Mouse (Mus musculus) kidney, embryonic 15.5 days (tissue): Measurements from ENCODE around the gene Nek10. TPM values are rescaled to one million over a fixed set of nuclear protein-coding genes. Genes with fewer than 3 reads are reported as not detected.
"Not testable (repeated sequence)": the region's sequence is repeated elsewhere in the genome, so short reads cannot be mapped to it uniquely, and the experiment has no call there.

Source experiments
- ATAC-seq: fragments of 200-750 bp; cut with Nextera tagmentation; replicated peaks from 2 replicates; pipeline ENCODE4 v1.8.0; 2017; ENCODE audit warnings: moderate TSS enrichment; ENCODE audit not compliant: low FRiP score
- H3K27ac ChIP-seq: fragments of 300-500 bp; sonication (generic); 2 replicates; pipeline ENCODE4 v1.5.1; 2015; ENCODE audit warnings: mild to moderate bottlenecking, inconsistent platforms
- H3K27me3 ChIP-seq: fragments of 300-500 bp; sonication (generic); 2 replicates; pipeline ENCODE4 v1.6.1; 2015; ENCODE audit warnings: inconsistent platforms
- H3K36me3 ChIP-seq: fragments of 300-500 bp; sonication (generic); 2 replicates; pipeline ENCODE4 v1.6.1; 2015; ENCODE audit warnings: inconsistent platforms
- H3K4me1 ChIP-seq: fragments of 300-500 bp; sonication (generic); 2 replicates; pipeline ENCODE4 v1.6.1; 2015; ENCODE audit warnings: inconsistent platforms
- H3K4me2 ChIP-seq: fragments of 300-500 bp; sonication (generic); 2 replicates; pipeline ENCODE4 v1.6.1; 2015; ENCODE audit warnings: moderate library complexity, mild to moderate bottlenecking, inconsistent platforms
- H3K4me3 ChIP-seq: fragments of 300-500 bp; sonication (generic); replicated peaks from 2 replicates; pipeline ENCODE4 v1.5.1; 2015; ENCODE audit warnings: mild to moderate bottlenecking, inconsistent platforms
- H3K9ac ChIP-seq: fragments of 300-500 bp; sonication (generic); 2 replicates; pipeline ENCODE4 v1.6.1; 2015; ENCODE audit warnings: mild to moderate bottlenecking, inconsistent platforms
- H3K9me3 ChIP-seq: fragments of 300-500 bp; sonication (generic); replicated peaks from 2 replicates; pipeline ENCODE4 v1.6.1; 2016; ENCODE audit warnings: inconsistent platforms
- WGBS: fragments of 180-500 bp; shearing (Covaris S2); methylation state at CpG from one replicate; pipeline ENCODE4 v1.1.7; 2015; ENCODE audit warnings: mixed read lengths; 5-methylcytosine and 5-hydroxymethylcytosine counted together
- polyA plus RNA-seq: library from polyadenylated mRNA; unstranded; fragments of >200 nt; fragmentation: Nextera tagmentation; extraction: Ambion mirVana; gene quantifications from 2 replicates; pipeline ENCODE4 v1.2.1, GENCODE M21; 2015

Nek10 gene
- polyA plus RNA-seq, result 0.01 and 0.04 TPM in 2 replicates

DNA sequence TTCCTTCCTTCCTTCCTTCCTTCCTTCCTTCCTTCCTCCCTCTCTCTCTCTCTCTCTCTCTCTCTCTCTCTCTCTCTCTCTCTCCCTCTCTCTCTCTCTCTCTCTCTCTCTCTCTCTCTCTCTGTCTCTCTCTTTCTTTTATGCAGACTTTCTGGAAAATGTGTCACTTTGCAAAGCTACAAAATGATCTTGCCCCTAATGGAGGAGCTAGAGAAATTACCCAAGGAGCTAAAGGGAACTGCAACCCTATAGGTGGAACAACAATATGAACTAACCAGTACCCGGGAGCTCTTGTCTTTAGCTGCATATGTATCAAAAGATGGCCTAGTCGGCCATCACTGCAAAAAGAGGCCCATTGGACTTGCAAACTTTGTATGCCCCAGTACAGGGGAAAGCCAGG lies at the start of gene Nek10:
Gene Nek10 (plus strand): TSS at position 301 of the 400 bp plus-strand sequence.
- not testable (repeated sequence) for H3K9ac ChIP-seq, H3K4me3 ChIP-seq, H3K27me3 ChIP-seq, H3K27ac ChIP-seq, H3K36me3 ChIP-seq, ATAC-seq, H3K9me3 ChIP-seq
- Histone ChIP-seq H3K4me1 (peaks cover 13% of the 10 kb centered on the region), H3K4me2 (peak within 1 kb of the TSS; percentile 32)
- 62% methylated on average over 2 of the region's 2 CpGs for WGBS

DNA sequence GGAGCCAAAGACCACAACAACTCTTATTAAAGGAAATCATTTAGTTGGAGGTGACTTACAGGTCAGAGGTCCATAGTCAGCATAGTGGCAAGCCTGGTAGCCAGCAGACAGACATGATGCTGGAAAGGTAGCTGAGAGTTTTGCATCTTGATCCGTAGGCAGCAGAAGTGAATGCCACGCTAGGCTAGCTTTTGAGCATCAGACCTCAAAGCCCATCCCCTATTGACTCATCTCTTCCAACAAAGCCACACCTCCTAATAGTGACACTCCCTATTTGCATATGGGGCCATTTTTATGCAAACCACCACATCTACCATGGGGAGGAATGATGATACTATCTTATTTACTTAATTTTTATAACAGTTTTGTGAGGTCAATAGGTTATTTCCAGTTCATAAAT lies 22.0 kb upstream of the Nek10 start:
- Histone ChIP-seq H3K9ac (no peak overlapping the region), H3K27ac (no peak overlapping the region), H3K27me3 (no peaks in the 10 kb centered on the region), H3K4me1 (no peaks in the 10 kb centered on the region), H3K9me3 (no peaks in the 10 kb centered on the region), H3K4me2 (no peak overlapping the region), H3K4me3 (no peak overlapping the region), H3K36me3 (peaks cover 57% of the 10 kb centered on the region)
- WGBS, result 92% methylated on average over 2 of the region's 2 CpGs
- ATAC-seq, result no peak

DNA sequence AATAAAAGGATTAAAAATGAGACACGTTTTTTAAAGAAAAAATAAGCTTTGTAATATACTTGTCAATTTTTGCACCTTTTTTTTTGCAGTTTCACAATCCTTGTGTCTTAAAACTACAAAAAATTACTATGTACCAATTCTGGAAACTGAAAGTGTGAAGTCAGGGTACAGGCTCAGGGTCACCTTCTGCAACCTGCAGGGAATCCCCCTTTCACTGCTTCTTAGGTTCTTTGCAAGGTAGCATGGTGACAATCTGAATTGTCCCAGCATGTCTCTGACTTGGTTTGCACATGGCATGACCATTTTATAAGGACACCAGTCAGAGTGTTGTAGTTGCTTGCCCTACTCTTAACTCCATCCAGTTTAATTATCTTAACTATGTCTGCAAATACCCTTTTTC lies 19.0 kb upstream of the Nek10 start:
- Histone ChIP-seq H3K4me2 (no peak overlapping the region), H3K4me1 (no peaks in the 10 kb centered on the region), H3K9ac (no peak overlapping the region), H3K9me3 (no peaks in the 10 kb centered on the region), H3K27me3 (no peaks in the 10 kb centered on the region), H3K4me3 (no peak overlapping the region), H3K36me3 (peaks cover 49% of the 10 kb centered on the region), H3K27ac (no peak overlapping the region)
- 90% methylated on average over 1 of the region's 1 CpGs for WGBS
- ATAC-seq, result no peak

DNA sequence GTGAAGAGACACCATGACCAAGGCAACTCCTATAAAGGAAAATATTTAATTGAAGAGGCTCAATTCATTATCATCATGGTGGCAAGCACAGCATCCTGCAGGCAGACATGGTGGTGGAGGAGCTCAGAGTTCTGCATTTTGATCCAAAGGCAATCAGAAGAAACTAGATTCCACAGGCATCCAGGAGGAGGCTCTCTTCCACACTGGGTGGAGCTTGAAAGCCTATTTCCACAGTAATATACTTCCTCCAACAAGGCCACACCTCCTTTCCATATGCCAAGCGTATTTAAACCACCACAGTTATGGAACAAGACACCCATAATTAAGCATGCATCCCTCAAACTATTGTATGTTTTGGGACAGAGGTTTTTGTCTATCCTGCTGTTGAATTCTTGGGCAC lies 16.2 kb upstream of the Nek10 start:
- WGBS, result 100% methylated on average over 1 of the region's 1 CpGs
- no peak for ATAC-seq
- Histone ChIP-seq H3K27ac (no peak overlapping the region), H3K36me3 (peaks cover 49% of the 10 kb centered on the region), H3K4me1 (no peaks in the 10 kb centered on the region), H3K9ac (no peak overlapping the region), H3K9me3 (no peaks in the 10 kb centered on the region), H3K4me3 (no peak overlapping the region), H3K4me2 (no peak overlapping the region), H3K27me3 (no peaks in the 10 kb centered on the region)

GRCm38 (mm10) chr14:14789840-14790470 lies 13.3 kb upstream of the Nek10 start:
- H3K9ac ChIP-seq, result no peak overlapping the region
- WGBS, result 92% methylated on average over 4 of the region's 4 CpGs
- H3K27me3 ChIP-seq, result no peaks in the 10 kb centered on the region
- ATAC-seq, result no peak
- H3K27ac ChIP-seq, result no peak overlapping the region
- no peaks in the 10 kb centered on the region for H3K9me3 ChIP-seq
- no peak overlapping the region for H3K4me3 ChIP-seq
- H3K4me1 ChIP-seq, result no peaks in the 10 kb centered on the region
- peaks cover 40% of the 10 kb centered on the region for H3K36me3 ChIP-seq
- no peak overlapping the region for H3K4me2 ChIP-seq

DNA sequence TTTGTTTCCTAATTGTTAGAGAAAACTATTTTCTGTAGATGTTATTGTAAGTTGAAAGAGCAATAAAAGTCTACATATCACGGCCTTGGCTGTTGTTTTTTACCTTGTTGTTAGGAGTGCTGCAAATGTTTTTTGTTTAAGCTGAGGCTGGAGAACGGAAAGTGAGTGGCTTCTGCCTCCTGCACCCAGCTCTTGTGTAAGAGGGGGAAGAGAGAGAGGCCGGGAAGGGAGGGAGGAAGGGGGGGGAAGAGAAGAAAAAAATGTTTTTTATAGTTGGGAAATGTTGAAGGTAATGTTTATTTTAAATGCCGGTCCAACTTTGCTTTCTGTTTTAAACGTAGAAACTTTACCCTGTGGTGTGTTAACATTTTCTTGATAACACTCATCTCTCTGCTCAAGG lies 3.4 kb upstream of the Nek10 start:
- Histone ChIP-seq H3K27me3 (no peaks in the 10 kb centered on the region), H3K4me3 (no peak overlapping the region), H3K36me3 (peaks cover 19% of the 10 kb centered on the region), H3K9me3 (no peaks in the 10 kb centered on the region), H3K4me1 (peaks cover 12% of the 10 kb centered on the region), H3K9ac (no peak overlapping the region), H3K27ac (no peak overlapping the region), H3K4me2 (no peak overlapping the region)
- ATAC-seq, result no peak
- 80% methylated on average over 5 of the region's 5 CpGs for WGBS

DNA sequence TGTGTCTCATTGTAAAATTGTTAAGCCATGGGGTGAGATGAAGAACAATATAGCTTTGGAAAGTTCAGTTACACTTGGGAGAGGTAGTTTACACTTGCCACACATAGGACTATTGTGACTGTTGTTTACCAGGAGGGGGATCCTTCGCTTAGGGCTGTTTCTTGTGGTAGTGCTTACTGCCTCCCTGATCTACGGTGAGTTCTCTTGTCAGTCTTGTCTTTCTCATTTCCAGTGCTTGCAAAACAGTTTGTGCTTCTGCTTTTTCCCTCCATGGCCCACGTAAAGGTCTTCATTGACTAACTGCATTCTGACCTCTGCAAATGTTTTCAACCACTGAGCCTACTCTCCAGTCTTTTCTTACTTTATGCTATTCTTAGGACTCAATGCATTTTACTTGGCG lies 2.9 kb upstream of the Nek10 start:
- 91% methylated on average over 4 of the region's 4 CpGs for WGBS
- no peak for ATAC-seq

GRCm38 (mm10) chr14:14800810-14801209 lies 2.4 kb upstream of the Nek10 start:
- H3K9me3 ChIP-seq, result no peaks in the 10 kb centered on the region
- H3K27ac ChIP-seq, result no peak overlapping the region
- WGBS, result 94% methylated on average over 3 of the region's 3 CpGs
- no peak overlapping the region for H3K4me3 ChIP-seq
- no peaks in the 10 kb centered on the region for H3K27me3 ChIP-seq
- peaks cover 13% of the 10 kb centered on the region for H3K4me1 ChIP-seq
- ATAC-seq, result no peak
- peaks cover 16% of the 10 kb centered on the region for H3K36me3 ChIP-seq
- H3K4me2 ChIP-seq, result no peak overlapping the region
- no peak overlapping the region for H3K9ac ChIP-seq

More for the DNA sequence above, 2.9 kb upstream of the Nek10 start:
- Histone ChIP-seq H3K36me3 (peaks cover 19% of the 10 kb centered on the region), H3K4me1 (peaks cover 13% of the 10 kb centered on the region), H3K4me3 (no peak overlapping the region), H3K9me3 (no peaks in the 10 kb centered on the region), H3K4me2 (no peak overlapping the region), H3K27me3 (no peaks in the 10 kb centered on the region), H3K27ac (no peak overlapping the region), H3K9ac (no peak overlapping the region)

- 5% methylated on average over 10 of the region's 10 CpGs for WGBS
- Histone ChIP-seq H3K27ac (no peak overlapping the region), H3K9ac (no peak overlapping the region), H3K9me3 (no peaks in the 10 kb centered on the region), H3K4me2 (peak overlapping the region; percentile 32), H3K36me3 (peaks cover 3% of the 10 kb centered on the region; the same call in 1 of the 2 replicates), H3K4me1 (peaks cover 13% of the 10 kb centered on the region), H3K4me3 (no peak overlapping the region), H3K27me3 (no peaks in the 10 kb centered on the region)
- ATAC-seq, result peak; percentile 95
Measured at GRCm38 (mm10) chr14:14803921-14804517, 804 bp downstream of the Nek10 start.

DNA sequence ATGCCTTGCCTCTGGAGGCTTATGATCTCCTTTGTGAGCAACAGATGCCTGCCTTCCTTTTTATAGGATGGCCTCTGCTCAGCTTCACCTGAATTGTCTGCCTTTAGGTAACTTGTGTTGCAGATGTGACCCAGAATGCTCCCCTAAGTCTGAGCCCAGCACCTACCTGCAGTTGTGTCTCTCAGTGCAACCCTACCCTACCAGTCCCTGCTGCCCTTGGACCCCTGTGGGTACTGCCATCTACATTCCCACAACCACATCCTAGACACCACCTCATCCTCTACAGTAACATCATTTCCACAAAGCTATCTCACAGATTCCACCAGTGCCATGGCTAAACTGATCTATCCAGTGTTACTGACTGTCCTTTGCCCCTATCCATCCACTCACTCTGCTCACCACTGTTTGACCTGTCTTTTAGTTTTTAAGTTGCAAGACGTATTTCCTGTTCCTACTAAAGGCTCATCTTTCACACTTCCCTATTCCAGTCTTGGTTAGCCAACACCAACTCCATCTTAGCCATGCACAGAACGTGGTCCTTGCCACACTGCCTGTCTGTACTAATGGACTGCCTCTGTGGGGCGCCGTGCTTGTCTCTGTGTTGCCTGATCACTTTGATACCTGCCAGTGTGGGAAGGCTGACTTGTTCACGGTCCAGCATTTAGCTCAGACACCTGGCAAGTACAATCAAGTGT lies 1.4 kb downstream of the Nek10 start:
- H3K9ac ChIP-seq, result no peak overlapping the region
- peaks cover 13% of the 10 kb centered on the region for H3K4me1 ChIP-seq
- H3K36me3 ChIP-seq, result 0 out of 2 replicates have a peak, but pooled peaks cover 2% of the 10 kb centered on the region
- peak overlapping the region; percentile 54 for H3K27ac ChIP-seq
- no peaks in the 10 kb centered on the region for H3K9me3 ChIP-seq
- H3K27me3 ChIP-seq, result no peaks in the 10 kb centered on the region
- no peak overlapping the region for H3K4me3 ChIP-seq
- WGBS, result 61% methylated on average over 5 of the region's 5 CpGs
- ATAC-seq, result no peak
- no peak overlapping the region for H3K4me2 ChIP-seq

GRCm38 (mm10) chr14:14832520-14833240 lies 29.5 kb downstream of the Nek10 start:
- no peak overlapping the region for H3K4me2 ChIP-seq
- no peak for ATAC-seq
- 0 out of 2 replicates have a peak, but pooled peaks cover 6% of the 10 kb centered on the region for H3K4me1 ChIP-seq
- no peaks in the 10 kb centered on the region for H3K27me3 ChIP-seq
- no peaks in the 10 kb centered on the region for H3K9me3 ChIP-seq
- no peaks in the 10 kb centered on the region for H3K36me3 ChIP-seq
- WGBS, result 68% methylated on average over 12 of the region's 12 CpGs
- no peak overlapping the region for H3K9ac ChIP-seq
- no peak overlapping the region for H3K4me3 ChIP-seq
- no peak overlapping the region for H3K27ac ChIP-seq

DNA sequence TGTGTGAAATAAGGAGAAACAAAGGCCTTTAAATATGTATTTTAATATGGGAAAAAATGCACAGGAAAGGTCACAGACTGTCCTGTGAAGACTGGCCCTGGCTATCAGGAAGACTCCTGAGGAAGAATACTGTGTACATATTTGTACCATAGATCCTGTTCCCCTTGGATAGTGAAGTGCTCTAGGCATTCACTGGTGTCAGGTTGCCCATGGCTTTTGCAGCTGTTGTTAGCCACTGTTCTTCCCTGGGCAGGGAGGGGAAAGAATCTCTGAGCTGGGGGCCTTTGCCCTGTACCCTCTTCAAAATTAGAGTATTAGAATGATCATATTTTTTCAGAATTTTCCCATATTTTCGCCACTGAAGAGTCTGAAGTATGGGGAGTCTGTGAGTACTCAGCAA lies 30.3 kb downstream of the Nek10 start:
- WGBS, result 72% methylated on average over 1 of the region's 1 CpGs
- ATAC-seq, result 0 out of 2 replicates have a peak, but pooled peaks have one; percentile 37
- H3K9me3 ChIP-seq, result no peaks in the 10 kb centered on the region
- H3K27ac ChIP-seq, result no peak overlapping the region
- 0 out of 2 replicates have a peak, but pooled peaks cover 6% of the 10 kb centered on the region for H3K4me1 ChIP-seq
- H3K4me3 ChIP-seq, result no peak overlapping the region
- no peaks in the 10 kb centered on the region for H3K27me3 ChIP-seq
- no peak overlapping the region for H3K4me2 ChIP-seq
- H3K9ac ChIP-seq, result no peak overlapping the region
- no peaks in the 10 kb centered on the region for H3K36me3 ChIP-seq
